Mouse (Mus musculus): ENCODE measurements around the gene Sdf2l1. TPM values are rescaled to one million over a fixed set of nuclear protein-coding genes. Genes with fewer than 3 reads are reported as not detected.

The Sdf2l1 gene
- polyA plus RNA-seq (2014; fragmentation: Illumina TruSeq; extraction: RNeasy Lipid Tissue Mini Kit (QIAGEN cat#74804); ENCODE audit: low read depth, low replicate concordance): 16.2 TPM

GRCm38 (mm10) chr16:17132089-17132905, at the start of gene Sdf2l1:
Gene Sdf2l1 (minus strand): TSS chr16:17132383.

GRCm38 (mm10) chr16:17146772-17147235, 14.6 kb upstream of the Sdf2l1 start, which contains the start of gene Ccdc116:
Gene Ccdc116 (minus strand): TSS chr16:17147229.

GRCm38 (mm10) chr16:17144339-17144738, 12.2 kb upstream of the Sdf2l1 start, which contains the start of gene Ydjc:
Gene Ydjc (plus strand): TSS chr16:17144621.

GRCm38 (mm10) chr16:17124871-17125520, 7.2 kb downstream of the Sdf2l1 start, which contains the start of gene 2610318N02Rik:
Gene 2610318N02Rik (minus strand): TSS chr16:17125167.

GRCm38 (mm10) chr16:17110771-17111743, 21.1 kb downstream of the Sdf2l1 start, which contains the start of gene Ppil2:
Gene Ppil2 (minus strand): TSS chr16:17111257.

Other genes starting within 250 kb of the Sdf2l1 start
- 4.8 TPM for gene Ppm1f, start 235.9 kb downstream of the Sdf2l1 start, polyA plus RNA-seq (2014; fragmentation: Illumina TruSeq; extraction: RNeasy Lipid Tissue Mini Kit (QIAGEN cat#74804); ENCODE audit: low read depth, low replicate concordance)
- gene Mapk1, start 149.0 kb downstream of the Sdf2l1 start, polyA plus RNA-seq (2014; fragmentation: Illumina TruSeq; extraction: RNeasy Lipid Tissue Mini Kit (QIAGEN cat#74804); ENCODE audit: low read depth, low replicate concordance): 111 TPM
- gene Ypel1, start 62.7 kb downstream of the Sdf2l1 start, polyA plus RNA-seq (2014; fragmentation: Illumina TruSeq; extraction: RNeasy Lipid Tissue Mini Kit (QIAGEN cat#74804); ENCODE audit: low read depth, low replicate concordance): 0.34 TPM
- gene Ppil2, start 21.1 kb downstream of the Sdf2l1 start, polyA plus RNA-seq (2014; fragmentation: Illumina TruSeq; extraction: RNeasy Lipid Tissue Mini Kit (QIAGEN cat#74804); ENCODE audit: low read depth, low replicate concordance): 38.8 TPM
- not detected for gene 2610318N02Rik, start 7.2 kb downstream of the Sdf2l1 start, polyA plus RNA-seq (2014; fragmentation: Illumina TruSeq; extraction: RNeasy Lipid Tissue Mini Kit (QIAGEN cat#74804); ENCODE audit: low read depth, low replicate concordance)
- gene Ydjc, start 12.2 kb upstream of the Sdf2l1 start, polyA plus RNA-seq (2014; fragmentation: Illumina TruSeq; extraction: RNeasy Lipid Tissue Mini Kit (QIAGEN cat#74804); ENCODE audit: low read depth, low replicate concordance): not detected
- not detected for gene Ccdc116, start 14.8 kb upstream of the Sdf2l1 start, polyA plus RNA-seq (2014; fragmentation: Illumina TruSeq; extraction: RNeasy Lipid Tissue Mini Kit (QIAGEN cat#74804); ENCODE audit: low read depth, low replicate concordance)
- 130 TPM for gene Ube2l3, start 70.3 kb upstream of the Sdf2l1 start, polyA plus RNA-seq (2014; fragmentation: Illumina TruSeq; extraction: RNeasy Lipid Tissue Mini Kit (QIAGEN cat#74804); ENCODE audit: low read depth, low replicate concordance)
- gene Rimbp3, start 76.2 kb upstream of the Sdf2l1 start, polyA plus RNA-seq (2014; fragmentation: Illumina TruSeq; extraction: RNeasy Lipid Tissue Mini Kit (QIAGEN cat#74804); ENCODE audit: low read depth, low replicate concordance): not detected
- gene Hic2, start 101.2 kb upstream of the Sdf2l1 start, polyA plus RNA-seq (2014; fragmentation: Illumina TruSeq; extraction: RNeasy Lipid Tissue Mini Kit (QIAGEN cat#74804); ENCODE audit: low read depth, low replicate concordance): 0.40 TPM
- gene Tmem191c, start 143.7 kb upstream of the Sdf2l1 start, polyA plus RNA-seq (2014; fragmentation: Illumina TruSeq; extraction: RNeasy Lipid Tissue Mini Kit (QIAGEN cat#74804); ENCODE audit: low read depth, low replicate concordance): not detected
- 698 TPM for gene Serpind1, start 199.0 kb upstream of the Sdf2l1 start, polyA plus RNA-seq (2014; fragmentation: Illumina TruSeq; extraction: RNeasy Lipid Tissue Mini Kit (QIAGEN cat#74804); ENCODE audit: low read depth, low replicate concordance)